Mouse (Mus musculus) induced T-regulatory cell, adult 2 months (primary cell): ENCODE data around the gene Fgfr2.

Experiments
- DNase-seq: peaks from one replicate; pipeline ENCODE4 v3.0.0-alpha.2; 2012; ENCODE audit warnings: low read depth

The Fgfr2 gene

DNA sequence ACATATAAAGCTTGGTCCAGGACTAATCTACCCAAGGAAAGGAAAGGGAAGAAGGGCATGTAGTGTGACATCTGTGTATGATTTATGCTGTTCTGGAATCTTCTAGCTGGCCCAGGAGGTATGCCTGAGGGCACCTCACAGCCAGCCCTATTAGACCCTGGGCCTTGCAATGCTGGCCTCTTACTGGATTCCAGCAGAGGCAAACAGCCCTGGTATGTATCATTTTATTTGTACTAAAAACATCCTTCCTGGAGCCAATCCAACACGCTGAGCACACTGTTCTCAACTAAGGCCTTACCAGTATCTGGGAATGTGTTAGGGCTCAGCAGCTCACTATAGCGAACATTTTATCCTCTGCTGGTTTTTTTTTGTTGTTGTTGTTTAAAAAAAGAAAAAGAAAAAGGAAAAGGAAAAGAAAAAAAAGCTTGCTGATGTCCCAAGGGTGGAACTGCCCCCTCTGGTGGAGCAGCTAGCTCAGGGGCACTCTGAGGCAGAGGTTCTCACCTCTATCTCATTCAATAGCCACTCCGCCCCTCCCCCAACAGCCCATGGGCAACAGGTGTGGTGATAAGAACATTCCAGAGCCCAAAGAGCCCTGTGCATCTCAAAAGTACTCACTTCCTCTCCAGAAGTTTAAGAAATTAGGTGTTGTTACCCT, 82.3 kb downstream of the Fgfr2 start:
- no peak for DNase-seq

DNA sequence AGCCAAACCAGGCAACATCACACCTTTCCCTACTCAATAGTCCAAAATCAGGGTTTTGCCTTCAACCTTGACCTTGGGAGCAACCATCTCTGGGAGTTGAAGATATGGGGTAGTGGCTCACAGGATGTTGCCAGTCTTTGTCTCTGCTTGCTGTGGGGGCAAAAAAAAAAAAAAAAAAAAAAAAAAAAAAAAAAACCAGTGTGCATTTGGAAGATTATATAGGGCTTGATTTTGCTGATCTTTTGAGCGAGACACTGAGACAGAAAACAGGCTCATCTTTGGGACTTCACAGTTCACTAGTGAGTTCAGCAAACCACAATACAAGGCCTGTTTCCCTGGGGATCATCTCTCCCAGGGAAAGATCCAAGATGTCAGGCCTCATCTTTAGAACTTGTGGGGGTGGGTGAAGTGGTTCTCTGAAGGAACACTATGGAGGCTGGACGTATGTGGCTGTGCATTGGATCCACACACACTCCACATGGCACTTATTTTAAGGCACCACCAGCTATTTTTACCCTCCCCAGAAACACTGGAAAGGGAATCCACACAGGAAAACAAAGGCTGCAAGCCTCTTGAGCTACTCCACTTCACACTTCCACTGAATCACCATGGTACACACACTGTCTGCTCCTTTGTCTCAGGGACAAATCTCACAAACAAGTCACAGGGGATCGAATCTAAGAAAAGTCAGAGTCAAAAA, 83.4 kb downstream of the Fgfr2 start:
- DNase-seq: no peak

DNA sequence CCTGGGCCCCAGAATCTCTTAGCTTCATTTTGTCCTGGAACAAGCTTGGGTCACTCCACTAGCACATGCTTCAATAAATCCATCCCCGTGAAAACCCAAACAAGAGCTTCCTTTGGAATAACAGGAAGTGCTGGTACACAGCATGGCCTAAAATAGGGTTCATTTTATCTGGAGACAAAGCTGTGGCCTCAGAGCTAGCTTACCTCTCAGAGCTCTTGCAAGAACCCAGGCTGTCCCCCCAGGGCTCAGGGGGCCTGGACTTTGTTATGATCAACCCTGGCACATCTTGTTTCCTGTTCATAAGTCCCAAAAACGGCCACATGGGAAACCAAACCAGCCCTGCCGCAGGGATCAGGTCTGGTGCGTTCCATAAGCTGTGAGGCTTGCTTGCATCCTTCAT, 85.5 kb downstream of the Fgfr2 start:
- DNase-seq: no peak

DNA sequence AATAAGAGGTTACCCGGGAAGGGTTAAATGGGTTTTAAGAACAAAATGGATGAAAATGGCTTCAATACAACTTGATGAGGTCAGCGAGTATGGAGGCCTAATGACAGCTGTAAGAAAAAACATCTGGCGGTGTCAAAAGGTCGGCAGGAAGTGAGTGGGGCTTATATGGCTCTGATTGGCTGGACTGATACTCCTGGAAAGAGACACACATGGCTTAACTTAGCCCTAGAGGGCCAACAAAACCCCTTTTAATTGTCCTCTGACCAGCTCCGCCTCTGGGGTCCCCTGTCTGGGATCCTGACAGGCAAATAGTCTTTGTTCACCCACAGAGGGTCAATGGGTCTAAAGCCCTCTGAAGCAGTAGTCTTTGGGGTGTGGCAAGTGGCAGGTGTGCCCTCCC, 85.9 kb downstream of the Fgfr2 start:
- no peak for DNase-seq

DNA sequence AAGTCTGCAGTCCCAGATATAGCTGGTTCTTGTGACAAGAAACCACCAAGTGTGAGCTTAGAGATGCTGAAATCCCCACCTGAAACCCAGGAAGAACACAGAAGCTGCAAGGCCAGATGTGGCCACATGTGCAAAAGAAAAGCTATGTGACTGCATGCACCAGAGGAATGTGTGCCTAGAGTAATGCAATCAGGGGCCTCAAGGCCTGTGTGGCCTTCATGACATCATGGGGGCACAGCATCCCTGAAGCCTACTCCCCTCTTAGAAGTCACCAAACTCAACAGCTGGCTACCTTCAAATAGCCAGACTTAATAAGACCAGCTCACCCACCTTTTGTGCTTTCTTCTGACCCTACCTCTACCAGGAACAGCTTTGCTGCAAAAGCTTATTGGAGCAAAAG, 87.2 kb downstream of the Fgfr2 start:
- DNase-seq: no peak

DNA sequence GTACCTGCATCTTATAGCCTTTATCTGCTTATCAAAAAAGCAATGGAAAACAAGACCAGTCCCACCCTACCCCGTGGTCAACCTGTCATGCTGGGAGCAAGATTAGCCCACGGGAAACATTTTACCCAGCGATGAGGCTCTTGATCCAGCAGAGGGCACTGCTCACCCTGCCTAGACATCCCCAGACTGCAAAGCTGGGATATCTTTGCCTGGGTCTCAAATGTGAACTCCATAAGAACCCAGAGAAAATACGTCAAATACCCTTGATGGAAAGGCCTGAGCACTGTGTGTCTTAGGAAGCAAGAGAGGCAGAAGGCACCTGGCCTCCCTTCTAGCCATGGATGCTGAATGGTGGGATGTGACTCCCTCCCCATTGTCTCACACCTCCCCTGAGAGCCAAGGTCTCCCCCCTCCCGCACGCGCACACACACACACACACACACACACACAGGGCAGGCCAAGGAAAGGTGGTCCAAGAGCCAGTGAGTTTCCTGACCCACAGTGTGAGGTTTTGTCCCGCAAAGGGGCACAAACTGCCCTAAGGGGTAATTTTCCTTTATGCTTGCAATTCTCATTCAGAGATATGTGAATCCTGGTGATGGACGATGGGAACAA, 90.5 kb downstream of the Fgfr2 start:
- DNase-seq: peak; percentile 37

- no peak for DNase-seq
Measured at GRCm38 (mm10) chr7:133029496-133030047, 93.6 kb downstream of the Fgfr2 start.

DNA sequence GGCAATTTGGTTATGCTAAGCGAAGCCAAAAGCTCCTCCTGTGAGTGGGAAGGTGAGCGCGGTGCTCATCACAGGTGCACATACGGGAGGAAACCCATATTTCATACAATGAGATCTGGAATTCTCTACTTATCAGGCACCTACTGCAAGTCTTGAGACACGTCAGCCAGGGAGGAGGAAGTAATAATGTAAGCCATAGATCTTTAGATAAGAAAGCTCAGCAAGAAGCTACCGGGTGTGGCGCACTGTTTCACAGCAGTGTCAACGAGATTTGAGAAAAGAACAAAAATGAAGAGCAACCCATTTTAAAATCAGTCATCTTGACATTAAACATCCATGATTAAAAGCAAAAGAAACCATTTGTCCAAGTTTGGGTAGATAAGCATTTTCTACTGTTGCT, 94.1 kb downstream of the Fgfr2 start:
- peak; percentile 7 for DNase-seq

- DNase-seq: no peak
Measured at GRCm38 (mm10) chr7:133027930-133028329, 95.2 kb downstream of the Fgfr2 start.

GRCm38 (mm10) chr7:133024694-133025093, 98.5 kb downstream of the Fgfr2 start:
- no peak for DNase-seq

DNA sequence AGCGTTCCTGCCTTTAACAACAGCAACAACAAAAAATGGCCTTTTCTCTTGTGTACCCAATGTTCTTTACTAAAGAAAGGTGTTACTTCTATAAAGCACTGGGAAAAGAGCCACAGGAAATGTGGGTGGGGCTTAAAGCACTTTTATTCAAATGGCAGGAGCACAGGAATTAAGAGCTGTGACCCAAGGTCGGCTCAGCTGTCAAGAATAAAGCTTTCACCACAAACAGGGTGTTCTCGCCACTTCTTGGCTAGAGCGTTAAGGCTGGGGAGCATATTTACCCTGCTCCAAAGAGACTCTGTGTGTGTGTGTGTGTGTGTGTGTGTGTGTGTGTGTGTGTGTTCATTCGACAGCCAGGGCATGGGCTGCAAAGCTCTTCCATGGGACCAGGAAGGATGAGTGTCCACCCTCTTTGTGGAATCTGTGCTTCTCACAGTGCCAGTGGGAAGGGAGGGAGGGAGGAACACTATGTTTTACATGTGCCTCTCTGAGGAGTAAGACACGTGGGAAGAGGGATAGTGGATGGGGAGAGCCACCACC, 103.6 kb downstream of the Fgfr2 start:
- DNase-seq: no peak

DNA sequence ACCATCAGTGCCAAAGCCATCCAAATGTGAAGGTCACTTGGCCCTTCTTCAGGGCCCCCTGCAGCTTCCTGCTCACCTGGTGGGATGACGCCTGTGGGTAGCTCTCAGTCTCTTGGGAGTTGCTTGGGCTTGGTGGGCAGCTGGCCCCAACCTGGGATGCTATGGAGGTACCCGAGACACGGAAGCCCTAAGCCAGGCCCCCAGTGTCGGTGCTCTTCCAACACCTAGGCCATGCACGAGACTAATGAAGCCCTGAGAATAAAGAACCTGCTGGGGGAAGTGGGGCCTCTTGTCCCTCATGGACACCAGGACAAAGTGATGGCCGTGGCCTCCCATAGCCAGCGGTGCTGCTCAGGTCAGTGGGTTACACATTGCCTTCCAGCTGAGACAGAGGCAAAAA, 104.2 kb downstream of the Fgfr2 start:
- DNase-seq: no peak

- DNase-seq: no peak
Measured at GRCm38 (mm10) chr7:133015416-133016070, 107.6 kb downstream of the Fgfr2 start.

- DNase-seq: no peak
Measured at GRCm38 (mm10) chr7:133014631-133015030, 108.5 kb downstream of the Fgfr2 start.

- DNase-seq: no peak
Measured at GRCm38 (mm10) chr7:133013923-133014322, 109.2 kb downstream of the Fgfr2 start.

GRCm38 (mm10) chr7:133012637-133013366, 110.3 kb downstream of the Fgfr2 start:
- DNase-seq: no peak

DNA sequence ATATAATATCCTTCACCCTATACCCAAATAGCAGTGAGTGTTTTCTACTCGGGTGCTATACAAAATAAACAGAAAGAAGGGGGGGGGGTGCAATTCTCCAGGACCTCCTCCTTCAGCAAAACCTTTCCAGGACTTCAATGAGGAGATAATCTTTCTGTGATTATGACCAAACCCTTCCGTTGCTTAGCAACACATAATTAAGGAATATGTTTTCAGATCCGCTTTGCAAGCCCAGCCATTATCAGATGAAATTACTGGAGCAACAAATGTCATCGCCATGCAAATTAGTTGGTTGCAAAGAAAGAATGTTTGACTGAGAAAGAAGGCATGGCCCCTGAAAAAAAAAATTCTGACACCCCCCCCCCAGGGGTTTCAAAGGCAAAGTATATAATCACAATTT, 111.5 kb downstream of the Fgfr2 start:
- no peak for DNase-seq

DNA sequence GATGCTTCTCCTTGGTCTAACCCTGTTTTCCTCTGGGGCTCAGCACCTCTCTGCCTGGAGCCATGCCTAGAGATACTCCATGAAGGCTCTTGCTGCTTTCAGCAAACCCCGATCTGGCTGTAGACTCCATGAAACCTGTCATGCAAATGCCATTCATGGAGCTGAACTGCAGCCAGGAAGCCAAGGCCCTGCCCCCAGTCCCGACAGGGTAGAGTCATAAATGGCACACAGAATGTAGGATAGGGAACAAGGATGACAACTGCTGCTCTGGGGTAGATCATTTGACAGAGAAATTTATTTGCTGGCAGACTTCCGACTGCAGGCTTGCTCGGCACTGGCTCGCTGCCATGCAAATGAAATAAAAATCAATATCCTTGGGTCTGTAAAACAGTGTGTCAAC, 112.0 kb downstream of the Fgfr2 start:
- DNase-seq: no peak

GRCm38 (mm10) chr7:133010477-133010876, 112.7 kb downstream of the Fgfr2 start:
- DNase-seq: no peak

DNA sequence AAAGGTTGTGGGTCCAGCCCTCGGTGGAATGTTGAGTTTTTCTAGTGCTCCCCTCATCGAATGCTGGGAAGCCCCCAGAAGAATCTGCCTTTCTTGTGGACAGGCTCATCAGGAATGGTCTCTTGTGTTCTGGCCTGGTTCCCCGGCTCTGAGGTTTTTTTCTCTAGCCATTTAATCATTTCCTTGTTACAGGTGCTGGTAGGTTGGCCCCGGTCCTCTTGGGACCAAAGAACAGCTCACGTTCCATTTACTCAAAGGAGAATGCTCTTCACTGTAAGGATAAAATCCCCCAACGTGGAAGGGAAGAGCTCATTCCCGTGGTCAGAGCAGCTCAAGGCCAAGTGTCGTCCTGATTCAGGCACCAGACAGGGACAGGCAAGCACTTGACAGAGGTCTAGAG, 113.5 kb downstream of the Fgfr2 start:
- DNase-seq: no peak

- no peak for DNase-seq
Measured at GRCm38 (mm10) chr7:133008663-133009062, 114.5 kb downstream of the Fgfr2 start.

DNA sequence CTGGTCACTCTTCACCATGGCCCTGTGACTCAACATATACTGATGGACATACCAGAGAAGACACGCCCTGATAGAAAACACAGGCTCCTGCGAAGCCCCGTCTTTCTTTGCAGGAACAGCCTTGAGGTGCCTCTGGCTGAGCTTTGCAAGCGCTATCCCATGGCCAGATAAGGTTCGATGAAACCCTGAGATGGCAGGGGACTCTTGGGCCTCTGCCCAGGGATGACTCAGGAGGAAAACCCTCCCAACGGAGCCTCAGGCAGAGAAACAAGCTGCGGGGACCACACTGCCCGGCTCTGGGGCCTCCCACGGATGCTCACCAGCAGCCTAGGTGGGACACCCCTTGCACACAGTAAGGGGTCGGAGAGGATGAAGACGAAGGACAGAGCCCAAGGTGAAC, 115.8 kb downstream of the Fgfr2 start:
- DNase-seq: no peak
